Mouse (Mus musculus) fibroblast of lung, adult 2 months (primary cell): ENCODE measurements around the gene Slc36a4.

Source experiments
- DNase-seq: peaks from one replicate; pipeline ENCODE4 v3.0.0-alpha.2; 2011; ENCODE audit warnings: low read depth

The Slc36a4 gene

DNA sequence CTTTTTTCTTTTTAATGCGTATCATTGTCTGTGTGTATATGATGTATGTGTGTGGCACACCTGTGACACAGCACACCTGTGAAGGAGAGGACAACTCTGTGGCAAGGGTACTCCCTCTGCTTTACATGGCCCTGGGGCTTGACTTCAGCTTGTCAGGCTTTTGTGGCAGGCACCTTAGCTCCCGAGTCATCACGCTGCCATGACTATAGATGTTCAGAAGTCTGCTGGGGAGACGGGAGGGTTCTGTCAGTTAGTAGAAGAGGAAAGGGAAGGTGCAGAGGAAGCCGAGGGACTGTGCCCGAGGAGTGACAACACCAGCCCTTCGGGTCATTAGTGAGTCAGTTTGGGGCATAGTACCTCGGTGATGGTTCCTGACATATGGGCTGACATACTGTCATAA is 13.0 kb downstream of the Slc36a4 start:
- no peak for DNase-seq

- DNase-seq, result no peak
These were observed 17.6 kb downstream of the Slc36a4 start for GRCm38 (mm10) chr9:15727168-15727567.

- DNase-seq, result no peak
These were observed 22.5 kb downstream of the Slc36a4 start for GRCm38 (mm10) chr9:15731758-15732748.

- no peak for DNase-seq
These were observed 24.7 kb downstream of the Slc36a4 start for GRCm38 (mm10) chr9:15734056-15734866.

GRCm38 (mm10) chr9:15734867-15735131 is 25.3 kb downstream of the Slc36a4 start:
- DNase-seq, result no peak

GRCm38 (mm10) chr9:15737522-15737921 is 28.0 kb downstream of the Slc36a4 start:
- no peak for DNase-seq

DNA sequence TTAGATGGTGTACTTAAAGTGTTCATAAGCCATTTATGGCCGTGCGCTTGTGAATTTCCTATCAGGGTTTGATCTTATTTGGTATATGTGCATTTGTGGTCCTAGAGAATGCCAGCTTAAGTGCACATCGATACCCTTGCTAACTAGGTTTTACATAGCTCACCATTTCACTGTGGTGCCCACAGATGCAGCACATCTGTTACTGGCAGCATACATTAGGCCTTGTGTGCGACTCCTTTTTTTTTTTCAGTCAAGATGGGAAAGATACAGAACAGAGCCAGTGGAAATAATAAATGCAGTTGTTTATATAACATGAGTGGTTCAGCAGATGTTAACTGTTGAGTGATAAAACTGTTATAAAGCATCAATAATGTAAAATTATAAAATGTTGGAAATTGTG is 31.9 kb downstream of the Slc36a4 start:
- no peak for DNase-seq

DNA sequence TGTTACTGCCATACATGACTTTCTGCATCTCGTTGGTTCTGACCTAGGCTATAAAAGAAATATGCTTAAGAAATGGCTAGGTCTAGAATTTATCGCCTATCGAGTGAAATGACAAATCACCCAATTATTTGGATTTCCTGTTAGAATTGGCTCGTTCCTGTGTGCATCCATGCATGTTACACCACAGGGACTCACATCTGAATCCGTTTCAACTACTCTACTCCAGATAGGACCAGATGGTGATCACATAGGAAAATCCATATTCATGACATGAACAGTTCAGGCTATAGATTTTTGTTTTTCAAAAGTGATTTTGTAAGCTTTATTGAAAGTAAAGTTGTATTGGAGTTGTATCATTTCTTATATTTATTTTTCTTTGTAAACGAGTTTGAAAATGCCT is 32.4 kb downstream of the Slc36a4 start:
- no peak for DNase-seq

DNA sequence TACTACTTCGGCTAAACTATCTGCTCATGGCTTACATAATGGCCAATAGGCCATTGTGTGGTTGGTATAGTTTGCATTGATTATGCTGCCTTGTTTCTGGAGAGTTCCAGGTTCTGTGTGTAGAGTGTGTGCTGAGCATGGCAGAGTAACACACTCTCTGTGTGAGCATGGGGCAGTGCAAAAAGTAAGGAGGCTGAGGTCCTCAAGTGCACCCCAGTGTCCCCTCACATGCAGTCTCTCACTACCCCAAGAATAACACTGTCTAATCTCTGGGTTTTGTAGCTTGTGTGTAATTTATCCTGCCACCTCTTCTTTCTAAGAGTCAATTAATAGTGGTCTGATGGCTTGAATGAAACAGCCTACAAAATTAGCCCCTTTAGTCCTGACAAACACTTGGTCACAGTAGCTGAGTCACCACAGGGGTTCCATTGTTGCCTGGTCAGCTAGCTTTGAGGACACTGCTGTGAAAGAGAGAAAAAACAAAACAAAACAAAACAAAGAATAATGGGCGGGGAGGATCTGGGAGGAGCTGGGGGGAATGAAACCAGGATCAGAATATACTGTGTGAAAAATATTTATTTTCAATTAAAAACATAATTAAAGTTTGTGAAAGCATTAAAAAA is 36.6 kb downstream of the Slc36a4 start:
- no peak for DNase-seq

- no peak for DNase-seq
These were observed 37.1 kb downstream of the Slc36a4 start for GRCm38 (mm10) chr9:15746636-15747035.

DNA sequence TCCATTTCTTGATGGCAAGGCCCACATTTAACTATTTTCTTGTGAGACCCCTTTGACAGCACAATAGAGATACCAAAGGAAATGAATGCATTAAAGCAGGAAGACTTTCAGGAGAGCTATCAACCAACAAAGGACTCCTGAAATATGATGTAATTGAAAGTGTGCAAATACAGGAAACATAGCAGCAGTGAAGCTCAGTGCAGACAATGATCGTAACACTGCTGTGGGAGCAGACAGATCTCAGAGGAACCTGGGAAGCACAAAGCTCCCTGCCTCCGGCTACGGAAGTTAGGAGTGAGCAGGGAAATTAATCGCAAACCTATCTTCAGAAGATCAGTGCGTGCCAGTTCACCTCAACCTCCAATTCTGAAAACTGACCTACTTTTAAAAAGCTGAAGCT is 38.8 kb downstream of the Slc36a4 start:
- no peak for DNase-seq

DNA sequence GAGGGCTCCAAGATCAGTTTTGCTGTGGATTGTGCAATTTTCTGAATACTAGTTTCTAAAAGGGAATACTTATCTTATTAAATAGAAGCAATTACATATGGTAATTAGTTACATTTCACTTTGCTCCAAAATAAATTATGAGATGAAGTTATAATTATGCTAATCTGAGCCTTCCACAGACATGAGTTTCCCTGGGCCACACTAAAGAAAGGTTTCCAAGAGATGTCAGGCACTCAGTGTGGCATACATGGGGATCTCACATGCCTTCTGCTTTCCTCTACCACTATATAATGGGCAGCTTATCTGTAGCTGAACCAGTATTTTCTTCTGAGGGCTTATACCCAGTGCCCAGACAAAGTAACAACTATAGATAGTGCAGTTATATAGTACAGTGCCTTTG is 49.8 kb downstream of the Slc36a4 start:
- DNase-seq, result no peak

DNA sequence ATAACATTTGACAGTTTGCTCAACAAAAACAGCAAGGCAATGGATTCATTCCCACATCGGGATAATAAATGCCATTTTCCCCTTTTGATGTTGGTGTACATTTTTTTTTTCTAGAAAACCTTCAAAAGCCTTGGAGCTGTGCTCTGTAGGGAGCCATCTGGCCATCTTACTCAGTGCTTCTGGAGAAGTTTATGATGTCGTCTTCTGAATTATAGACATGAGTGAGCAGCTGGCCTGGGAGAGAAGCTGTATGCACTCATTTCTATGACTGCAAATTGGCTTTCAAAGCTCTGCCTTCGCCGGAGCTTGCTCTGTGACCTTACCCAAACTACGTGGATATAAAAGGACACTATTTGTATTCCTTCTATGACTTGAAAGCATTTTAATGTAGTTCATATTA is 56.8 kb downstream of the Slc36a4 start:
- no peak for DNase-seq

DNA sequence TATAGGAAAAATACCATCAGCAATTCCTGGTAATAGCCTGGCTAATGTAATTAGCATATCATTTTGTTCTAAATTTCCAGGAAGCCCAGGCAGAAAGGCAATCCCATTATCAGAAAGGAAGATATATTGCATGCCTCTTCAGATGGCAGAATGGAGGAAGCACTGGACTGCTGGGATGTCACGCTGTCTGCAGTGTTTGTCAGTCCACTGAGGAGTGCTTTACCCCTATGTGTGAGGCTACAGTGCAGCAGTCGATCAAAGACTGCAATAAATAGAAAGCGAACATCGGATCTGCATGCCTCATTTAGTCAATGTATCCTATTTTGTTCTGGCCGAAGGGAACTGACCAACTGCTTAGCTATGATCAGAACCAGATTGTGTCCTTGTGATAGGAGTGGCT is 57.3 kb downstream of the Slc36a4 start:
- no peak for DNase-seq

GRCm38 (mm10) chr9:15772766-15773165 is 63.2 kb downstream of the Slc36a4 start:
- no peak for DNase-seq

- DNase-seq, result no peak
These were observed 63.9 kb downstream of the Slc36a4 start for GRCm38 (mm10) chr9:15773426-15773825.

DNA sequence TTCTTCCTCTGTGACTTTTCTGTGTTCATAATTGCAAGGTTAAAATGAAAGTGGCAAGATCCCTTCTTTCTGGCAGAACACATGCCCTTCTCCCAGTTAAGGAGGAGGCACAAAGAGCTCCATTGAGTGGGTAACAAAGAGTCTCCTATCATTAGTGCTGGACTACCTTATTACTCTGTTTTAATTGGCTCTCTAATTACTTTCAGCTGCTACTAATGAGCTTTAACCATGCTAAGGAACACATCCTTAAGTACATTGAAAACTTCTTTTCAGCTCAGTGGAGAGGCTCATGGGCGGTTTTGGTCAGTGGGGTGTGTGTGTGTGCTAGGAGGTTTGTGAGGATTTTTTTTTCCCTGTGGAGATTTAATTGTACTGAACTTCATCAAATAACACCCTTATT is 65.4 kb downstream of the Slc36a4 start:
- no peak for DNase-seq

GRCm38 (mm10) chr9:15781936-15782335 is 72.4 kb downstream of the Slc36a4 start:
- DNase-seq, result no peak

GRCm38 (mm10) chr9:15786192-15786591 is 76.7 kb downstream of the Slc36a4 start:
- DNase-seq, result no peak

- no peak for DNase-seq
These were observed 77.1 kb downstream of the Slc36a4 start for GRCm38 (mm10) chr9:15786610-15787009.

DNA sequence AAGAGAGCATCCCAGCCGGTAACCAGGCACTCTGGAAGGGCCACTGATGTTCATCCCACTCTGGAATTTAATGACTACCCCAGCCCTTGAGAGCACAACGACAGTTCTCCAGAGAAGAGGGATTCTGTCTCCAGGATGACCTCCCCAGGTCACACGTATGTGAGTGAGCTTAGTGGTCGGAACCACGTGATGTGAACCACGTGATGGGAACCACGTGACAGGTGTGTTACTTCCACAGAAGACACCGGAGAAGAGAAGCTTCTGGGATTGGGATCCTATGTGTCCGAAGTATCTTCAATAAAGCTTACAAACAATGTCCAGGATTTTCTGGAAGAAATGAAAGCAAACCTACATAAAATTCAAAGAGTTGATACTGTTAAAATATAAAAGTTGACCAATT is 82.5 kb downstream of the Slc36a4 start:
- no peak for DNase-seq
